Comparison of ENCODE assay signal across 1 mouse cellular context in genomic region chr11:116088741-116089394, GRCm38 (mm10).
TF ChIP-seq lines count a peak whose summit lies in the region.

No protein-coding gene starts in this region.

TF ChIP-seq in MEL, 35 proteins besides CTCF, POLR2A, EP300 and RAD21:
- TF ChIP-seq MYC (IDR thresholded peaks at IDR 0.05; ENCODE audit: low read depth, low read length) (peak; percentile 55; the same call in 1 of the 2 replicates), NRF1 (IDR thresholded peaks at IDR 0.05; ENCODE audit: insufficient read depth, low read depth, low read length, poor library complexity, severe bottlenecking) (no peak), UBTF (IDR thresholded peaks at IDR 0.05; ENCODE audit: borderline replicate concordance, insufficient read depth, low read depth, low read length) (no peak), TBP (IDR thresholded peaks at IDR 0.05; ENCODE audit: low read depth, low read length) (peak; percentile 58), SMC3 (IDR thresholded peaks at IDR 0.05; ENCODE audit: low read depth, low read length) (peak; percentile 25), BHLHE40 (IDR thresholded peaks at IDR 0.05; ENCODE audit: borderline replicate concordance, low read depth, low read length) (peak; percentile 83), JUND (IDR thresholded peaks at IDR 0.05; ENCODE audit: low read depth, low read length) (no peak), USF2 (IDR thresholded peaks at IDR 0.05; ENCODE audit: borderline replicate concordance in 1 of 2, insufficient read depth in 1 of 2, low read depth in 1 of 2, low read length in 2 of 2) (no peak), TAL1 (IDR thresholded peaks at IDR 0.05; ENCODE audit: low read length) (peak; percentile 92), ZKSCAN1 (IDR thresholded peaks at IDR 0.05; ENCODE audit: low read depth, low read length) (no peak), POLR2AphosphoS2 (IDR thresholded peaks at IDR 0.05; ENCODE audit: low read length) (no peak), TCF12 (IDR thresholded peaks at IDR 0.05; ENCODE audit: low read depth, low read length) (peak; percentile 97), MAFK (IDR thresholded peaks at IDR 0.05; ENCODE audit: borderline replicate concordance, low read depth, low read length) (no peak; the same call in 1 of the 2 replicates), GABPA (IDR thresholded peaks at IDR 0.05; ENCODE audit: low read depth, low read length) (no peak), SIN3A (IDR thresholded peaks at IDR 0.05; ENCODE audit: low read length) (peak; percentile 90), ETS1 (IDR thresholded peaks at IDR 0.05; ENCODE audit: low read depth, low read length) (peak; percentile 93), GATA1 (IDR thresholded peaks at IDR 0.05; ENCODE audit: low read depth, low read length) (peak; percentile 97), KAT2A (conservative IDR thresholded peaks at IDR 0.05; ENCODE audit: low read depth, low read length) (no peak), MEF2A (IDR thresholded peaks at IDR 0.05; ENCODE audit: extremely low read depth, insufficient replicate concordance, low read depth, low read length, poor library complexity, severe bottlenecking) (no peak), POLR2AphosphoS5 (IDR thresholded peaks at IDR 0.05; ENCODE audit: borderline replicate concordance, low read depth, low read length) (no peak), ZMIZ1 (IDR thresholded peaks at IDR 0.05; ENCODE audit: low read depth, low read length) (no peak), CHD1 (IDR thresholded peaks at IDR 0.05; ENCODE audit: low read depth, low read length) (no peak), USF1 (IDR thresholded peaks at IDR 0.05; ENCODE audit: low read depth, low read length) (no peak), RCOR1 (IDR thresholded peaks at IDR 0.05; ENCODE audit: low read depth, low read length) (peak; percentile 98), ZC3H11A (IDR thresholded peaks at IDR 0.05; ENCODE audit: low read depth, low read length) (peak; percentile 17; the same call in 1 of the 2 replicates), MAZ (IDR thresholded peaks at IDR 0.05; ENCODE audit: low read depth, low read length) (no peak), MYB (IDR thresholded peaks at IDR 0.05; ENCODE audit: low read depth, low read length) (peak; percentile 45), NELFE (IDR thresholded peaks at IDR 0.05; ENCODE audit: low read depth, low read length) (no peak), HCFC1 (IDR thresholded peaks at IDR 0.05; ENCODE audit: low read depth, low read length) (peak; percentile 53; the same call in 1 of the 2 replicates), ZNF384 (IDR thresholded peaks at IDR 0.05; ENCODE audit: low read depth, low read length) (peak; percentile 75), E2F4 (IDR thresholded peaks at IDR 0.05; ENCODE audit: borderline replicate concordance, low read depth, low read length) (no peak), CHD2 (IDR thresholded peaks at IDR 0.05; ENCODE audit: low read length) (no peak), ELF1 (IDR thresholded peaks at IDR 0.05; ENCODE audit: low read depth, low read length) (no peak; the same call in 1 of the 2 replicates), MXI1 (IDR thresholded peaks at IDR 0.05; ENCODE audit: low read depth, low read length) (peak; percentile 54; the same call in 1 of the 2 replicates), MAX (IDR thresholded peaks at IDR 0.05; ENCODE audit: low read length) (0 out of 2 replicates have a peak, but pooled peaks have one; percentile 54)
